Mouse (Mus musculus): ENCODE measurements at regions not wholly inside any gene's neighbourhood (a gene's known extent, or its start where the extent isn't known, plus 50 kb on each side); places are given as distances from the start of the nearest gene placed in this dataset.

DNA sequence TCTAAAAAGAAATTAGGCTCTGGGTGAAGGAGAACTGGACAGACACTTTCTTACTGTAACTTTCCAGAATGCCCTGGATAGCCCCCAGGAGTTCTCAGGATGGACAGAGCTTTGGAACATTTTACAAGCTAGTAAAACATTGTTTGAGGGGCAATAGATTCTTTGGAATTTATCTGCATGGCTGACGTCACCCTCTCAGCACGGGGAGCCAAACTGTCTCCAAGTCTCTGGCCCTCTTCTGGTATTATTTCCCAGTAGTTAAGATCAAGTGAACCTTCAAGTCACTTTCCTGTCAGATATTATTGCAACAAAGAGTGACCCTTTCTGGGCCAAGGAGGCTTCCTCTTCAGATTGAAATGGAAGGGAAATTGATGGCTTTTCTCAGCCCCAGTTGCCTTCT lies 192.3 kb upstream of the Bmper start:
- DNase-seq (ENCODE audit: low spot score in 2 of 2) = no peak
- TF ChIP-seq CTCF (conservative IDR thresholded peaks at IDR 0.05) = no peak
- Histone ChIP-seq H3K27ac (no peak overlapping the region), H3K4me3 (no peak overlapping the region)

DNA sequence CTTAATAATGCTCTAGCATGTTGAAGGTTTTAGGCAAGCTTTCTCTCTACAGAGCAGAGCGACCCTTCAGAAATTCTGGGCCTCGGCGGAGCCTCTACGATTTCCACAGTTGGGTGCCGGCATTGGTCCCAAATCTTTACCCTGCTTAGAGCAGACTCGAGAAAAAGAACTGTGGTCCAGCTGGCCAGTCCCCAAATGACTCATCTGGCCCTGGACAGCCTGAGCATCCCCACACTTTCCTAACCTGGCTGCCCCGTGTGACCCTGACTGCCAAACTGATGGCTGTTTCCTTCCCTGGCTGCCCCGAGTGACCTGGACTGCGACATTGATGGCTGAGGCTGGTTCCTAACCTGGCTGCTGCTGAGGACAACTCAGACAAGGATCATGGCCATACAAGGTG lies 191.0 kb upstream of the Bmper start:
- H3K27ac ChIP-seq = no peak overlapping the region
- no peak overlapping the region for H3K4me3 ChIP-seq
- no peak for DNase-seq (ENCODE audit: low spot score in 2 of 2)
- TF ChIP-seq CTCF (conservative IDR thresholded peaks at IDR 0.05) = no peak

GRCm38 (mm10) chr9:23035306-23035705 lies 187.6 kb upstream of the Bmper start:
- Histone ChIP-seq H3K4me3 (no peak overlapping the region), H3K27ac (no peak overlapping the region)
- TF ChIP-seq CTCF (conservative IDR thresholded peaks at IDR 0.05) = no peak
- DNase-seq (ENCODE audit: low spot score in 2 of 2) = no peak

DNA sequence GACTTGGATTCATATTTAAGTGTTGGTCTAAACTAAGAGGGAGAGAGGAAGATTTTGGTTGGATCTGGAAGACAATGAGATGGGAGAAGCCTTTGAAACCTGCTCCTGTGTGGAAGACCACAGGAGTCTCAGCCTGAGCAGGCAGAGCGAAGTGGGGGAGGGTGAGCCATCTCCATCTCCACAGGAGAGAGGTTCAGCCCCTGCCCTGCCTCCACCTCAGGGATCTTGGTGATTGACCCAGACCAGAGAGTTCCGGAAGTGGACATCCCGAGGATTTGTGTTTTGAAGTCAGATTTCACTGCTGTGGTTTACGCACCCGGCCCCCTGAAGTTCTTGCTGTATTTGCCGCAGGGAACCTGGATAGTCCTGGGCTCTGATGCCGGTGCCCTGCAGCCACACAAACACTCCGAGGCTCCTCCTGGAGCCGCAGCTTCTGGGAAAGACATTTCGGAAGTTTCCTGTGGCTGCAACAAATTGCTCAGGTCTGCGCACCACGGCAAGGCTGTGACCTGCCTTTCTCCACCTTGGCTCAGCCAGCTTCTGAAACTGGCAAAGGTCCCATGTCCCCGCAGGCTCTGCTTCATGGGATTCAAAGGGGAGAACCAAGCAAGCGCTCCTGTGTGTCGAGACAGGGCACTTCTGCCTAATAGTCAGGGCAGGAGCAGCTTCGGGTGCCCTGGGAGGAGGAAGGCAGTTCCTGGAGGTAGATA lies 186.8 kb upstream of the Bmper start:
- Histone ChIP-seq H3K27ac (no peak overlapping the region), H3K4me3 (peak overlapping the region; percentile 26)
- TF ChIP-seq CTCF (conservative IDR thresholded peaks at IDR 0.05) = no peak
- no peak for DNase-seq (ENCODE audit: low spot score in 2 of 2)

- no peak for DNase-seq (ENCODE audit: low spot score in 2 of 2)
- Histone ChIP-seq H3K27ac (no peak overlapping the region), H3K4me3 (no peak overlapping the region)
- TF ChIP-seq CTCF (conservative IDR thresholded peaks at IDR 0.05) = no peak
Observed at GRCm38 (mm10) chr9:23037513-23037914, 185.4 kb upstream of the Bmper start.

DNA sequence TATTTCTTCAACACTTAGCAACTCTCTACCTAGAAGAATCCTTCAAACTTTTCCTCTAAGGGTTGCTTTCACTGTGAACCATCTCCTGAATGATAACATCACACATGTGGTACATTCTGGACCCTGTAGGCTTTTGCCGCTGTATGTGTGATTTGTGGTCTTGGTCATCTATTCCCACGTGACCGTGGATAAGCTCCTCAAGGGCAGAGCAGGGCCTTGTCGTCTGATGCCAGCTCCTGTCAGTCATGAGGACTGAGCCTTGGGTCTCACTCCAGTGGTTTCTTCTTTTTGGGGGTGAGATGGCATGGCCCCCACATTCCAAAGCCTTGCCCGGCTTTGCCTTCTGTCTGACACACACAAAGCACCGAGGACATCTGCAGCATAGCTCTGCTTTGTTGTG lies 183.3 kb upstream of the Bmper start:
- H3K27ac ChIP-seq = no peak overlapping the region
- no peak overlapping the region for H3K4me3 ChIP-seq
- no peak for TF ChIP-seq CTCF (conservative IDR thresholded peaks at IDR 0.05)
- no peak for DNase-seq (ENCODE audit: low spot score in 2 of 2)

- no peak for DNase-seq (ENCODE audit: low spot score in 2 of 2)
- TF ChIP-seq CTCF (conservative IDR thresholded peaks at IDR 0.05) = no peak
- Histone ChIP-seq H3K4me3 (no peak overlapping the region), H3K27ac (no peak overlapping the region)
Observed at GRCm38 (mm10) chr9:23041025-23041424, 181.9 kb upstream of the Bmper start.

- TF ChIP-seq CTCF (conservative IDR thresholded peaks at IDR 0.05) = no peak
- no peak overlapping the region for H3K27ac ChIP-seq
- no peak overlapping the region for H3K4me3 ChIP-seq
- DNase-seq (ENCODE audit: low spot score in 2 of 2) = no peak
Observed at GRCm38 (mm10) chr9:23041537-23042472, 181.1 kb upstream of the Bmper start.

DNA sequence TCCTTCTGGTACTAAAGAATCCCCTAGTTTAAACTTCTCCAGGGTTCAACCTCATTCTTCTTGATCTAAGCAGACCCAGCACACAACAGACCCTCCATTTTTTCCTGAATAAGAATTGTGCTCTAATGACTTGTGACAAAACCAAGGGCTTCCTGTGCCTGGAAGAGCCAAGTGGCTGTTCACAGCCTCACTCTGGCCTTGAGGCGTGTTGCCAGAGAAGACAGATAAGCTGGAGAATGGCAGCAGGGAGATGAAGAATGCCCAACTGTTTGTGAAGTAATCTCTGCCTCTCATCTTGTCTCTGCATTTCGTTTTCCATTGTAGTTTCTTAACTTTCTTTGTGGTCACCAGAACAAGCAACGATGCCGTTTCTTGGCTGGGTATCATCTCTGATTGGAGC lies 179.9 kb upstream of the Bmper start:
- H3K27ac ChIP-seq = no peak overlapping the region
- H3K4me3 ChIP-seq = no peak overlapping the region
- TF ChIP-seq CTCF (conservative IDR thresholded peaks at IDR 0.05) = no peak
- DNase-seq (ENCODE audit: low spot score in 2 of 2) = no peak

DNA sequence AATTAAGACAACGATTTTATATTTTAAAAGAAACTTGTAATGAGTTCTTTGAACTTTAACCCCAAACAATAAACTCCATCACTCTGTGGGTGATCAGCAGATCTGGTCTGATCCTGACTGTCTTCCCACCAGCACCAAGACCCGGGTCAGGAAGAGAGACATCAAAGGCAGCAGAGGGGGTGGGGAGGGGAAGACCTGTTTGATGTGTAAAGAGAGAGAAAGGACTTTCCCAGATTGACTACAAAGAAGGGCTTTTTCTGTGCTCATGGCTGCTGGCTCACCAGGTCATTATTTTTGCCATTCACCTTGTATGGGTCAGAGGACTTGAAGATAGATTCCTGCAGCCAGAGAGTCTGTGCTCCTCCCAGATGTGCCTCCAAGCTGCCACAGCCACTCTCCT lies 177.4 kb upstream of the Bmper start:
- Histone ChIP-seq H3K27ac (no peak overlapping the region), H3K4me3 (no peak overlapping the region)
- DNase-seq (ENCODE audit: low spot score in 2 of 2) = no peak
- no peak for TF ChIP-seq CTCF (conservative IDR thresholded peaks at IDR 0.05)

- no peak for TF ChIP-seq CTCF (conservative IDR thresholded peaks at IDR 0.05)
- DNase-seq (ENCODE audit: low spot score in 2 of 2) = no peak
- Histone ChIP-seq H3K4me3 (no peak overlapping the region), H3K27ac (no peak overlapping the region)
Observed at GRCm38 (mm10) chr9:23050751-23051150, 172.1 kb upstream of the Bmper start.

GRCm38 (mm10) chr9:23059526-23059925 lies 163.3 kb upstream of the Bmper start:
- Histone ChIP-seq H3K27ac (no peak overlapping the region), H3K4me3 (no peak overlapping the region)
- no peak for DNase-seq (ENCODE audit: low spot score in 2 of 2)
- TF ChIP-seq CTCF (conservative IDR thresholded peaks at IDR 0.05) = no peak

DNA sequence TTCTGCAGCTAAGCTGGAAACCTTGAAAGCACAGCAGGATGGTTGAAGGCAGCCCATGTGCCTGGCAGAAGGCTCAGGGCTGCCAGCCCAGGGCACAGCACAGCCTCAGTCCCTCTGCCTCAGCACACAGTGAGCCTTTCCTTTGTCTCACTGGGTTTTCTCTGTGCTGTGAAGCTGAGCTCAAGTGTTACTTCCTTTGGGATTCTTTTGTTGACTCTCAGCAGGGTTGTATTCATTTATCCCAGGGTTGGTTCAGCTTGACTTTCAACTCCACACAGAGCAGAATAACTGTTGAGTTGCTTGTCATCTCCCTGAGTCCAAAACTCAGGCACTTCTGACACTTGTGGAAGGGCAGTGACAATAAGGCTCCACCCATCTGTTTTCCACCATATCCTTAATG lies 162.3 kb upstream of the Bmper start:
- DNase-seq (ENCODE audit: low spot score in 2 of 2) = no peak
- Histone ChIP-seq H3K27ac (no peak overlapping the region), H3K4me3 (no peak overlapping the region)
- TF ChIP-seq CTCF (conservative IDR thresholded peaks at IDR 0.05) = no peak
